In the genomic region with DNA sequence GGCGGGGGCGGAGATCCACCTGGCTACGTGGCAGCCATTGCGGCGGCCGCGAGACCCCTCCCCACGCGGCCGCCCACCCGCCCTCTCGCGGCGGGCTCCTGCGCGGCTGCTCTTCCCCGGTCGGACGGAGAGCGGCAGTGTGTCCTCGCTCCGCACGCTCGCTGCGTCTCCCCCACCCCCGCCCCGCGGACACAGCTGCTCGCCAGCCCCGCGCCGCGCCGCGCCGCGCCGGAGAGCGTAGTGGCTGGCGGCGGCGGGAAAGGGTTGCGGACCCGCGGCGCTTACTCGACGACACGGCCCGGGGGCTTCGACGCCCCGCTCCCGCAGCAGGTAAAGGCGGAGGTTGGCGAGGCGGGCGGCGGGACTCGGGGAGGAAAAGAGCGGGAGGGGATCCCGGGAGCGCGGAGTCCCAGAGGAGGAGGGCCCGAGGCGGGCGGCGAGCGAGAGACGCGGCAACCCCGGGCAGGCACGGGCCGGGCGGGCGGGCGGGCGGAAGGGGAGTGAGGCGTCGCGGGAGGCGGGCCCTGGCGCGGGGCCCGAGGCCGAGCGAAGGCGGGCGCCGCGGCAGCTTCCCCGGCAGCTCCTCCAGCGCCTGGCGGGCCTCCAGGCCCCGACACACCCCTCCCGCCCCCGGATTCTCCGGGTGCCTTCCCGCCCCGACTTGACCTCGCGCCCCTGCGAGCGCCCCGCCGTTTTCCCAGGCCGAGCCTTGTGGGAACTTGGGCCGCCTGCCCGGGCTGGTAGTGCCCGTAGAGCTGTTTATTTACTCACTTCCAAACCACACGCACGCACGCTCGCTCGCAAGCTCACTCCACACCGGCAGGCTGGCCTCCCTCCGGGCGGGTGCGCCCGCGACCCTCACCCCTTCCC, we compare ENCODE assay signal across 7 mouse cellular contexts. TPM values are rescaled to one million over a fixed set of nuclear protein-coding genes. Genes with fewer than 3 reads are reported as not detected.
DNase-seq lines count a peak whose midpoint lies in the region; ATAC-seq lines count a peak whose summit lies in the region.

No protein-coding gene starts in this region.

- under 1% methylated on average over 120 of the region's 121 CpGs for WGBS in embryonic facial prominence, embryonic 10.5 days
- under 1% methylated on average over 103 of the region's 121 CpGs for WGBS in limb, embryonic 10.5 days
- under 1% methylated on average over 97 of the region's 121 CpGs for WGBS in midbrain, embryonic 12.5 days

- peaks cover 11% of the 10 kb centered on the region for H3K4me1 ChIP-seq in embryonic facial prominence, embryonic 10.5 days
- peaks cover 4% of the 10 kb centered on the region for H3K4me1 ChIP-seq in limb, embryonic 10.5 days
- peaks cover 7% of the 10 kb centered on the region for H3K4me1 ChIP-seq in midbrain, embryonic 12.5 days

- peak; percentile 64 for ATAC-seq in granulocyte monocyte progenitor cell, adult 5-6 weeks (replicated peaks; ENCODE audit: poor library complexity, severe bottlenecking)
- peak; percentile 88 for ATAC-seq in midbrain, embryonic 12.5 days (ENCODE audit: low FRiP score, low read depth)

- H3K9me3 ChIP-seq in embryonic facial prominence, embryonic 10.5 days = no peaks in the 10 kb centered on the region
- H3K9me3 ChIP-seq in limb, embryonic 10.5 days (replicated peaks) = no peaks in the 10 kb centered on the region
- H3K9me3 ChIP-seq in midbrain, embryonic 12.5 days = no peaks in the 10 kb centered on the region

- peak overlapping the region; percentile 98 for H3K9ac ChIP-seq in midbrain, embryonic 12.5 days (replicated peaks)

- H3K27ac ChIP-seq in embryonic facial prominence, embryonic 10.5 days (replicated peaks) = peak overlapping the region; percentile 99
- H3K27ac ChIP-seq in limb, embryonic 10.5 days = peak overlapping the region; percentile 100
- H3K27ac ChIP-seq in midbrain, embryonic 12.5 days (replicated peaks) = peak overlapping the region; percentile 100

- peak overlapping the region; percentile 84 for H3K4me2 ChIP-seq in midbrain, embryonic 12.5 days (replicated peaks)

- peak; percentile 93 for DNase-seq in adrenal gland, postnatal 10 days
- DNase-seq in embryonic facial prominence, embryonic 10.5 days (ENCODE audit: low spot score) = peak; percentile 90
- DNase-seq in kidney, adult 11 months = peak; percentile 79
- peak; percentile 79 for DNase-seq in limb, embryonic 10.5 days (ENCODE audit: low spot score)
- peak; percentile 77 for DNase-seq in skeletal muscle tissue, adult 2 months (ENCODE audit: low read depth, low spot score)

- peaks cover 16% of the 10 kb centered on the region for H3K36me3 ChIP-seq in embryonic facial prominence, embryonic 10.5 days (replicated peaks)
- peaks cover 21% of the 10 kb centered on the region; the same call in 1 of the 2 replicates for H3K36me3 ChIP-seq in limb, embryonic 10.5 days
- no peaks in the 10 kb centered on the region for H3K36me3 ChIP-seq in midbrain, embryonic 12.5 days

- H3K4me3 ChIP-seq in embryonic facial prominence, embryonic 10.5 days = peak overlapping the region; percentile 83
- peak overlapping the region; percentile 95 for H3K4me3 ChIP-seq in limb, embryonic 10.5 days
- peak overlapping the region; percentile 72 for H3K4me3 ChIP-seq in midbrain, embryonic 12.5 days

- no peaks in the 10 kb centered on the region for H3K27me3 ChIP-seq in embryonic facial prominence, embryonic 10.5 days (replicated peaks; ENCODE audit: low read depth, poor library complexity, severe bottlenecking)
- no peaks in the 10 kb centered on the region for H3K27me3 ChIP-seq in limb, embryonic 10.5 days (ENCODE audit: low read depth, poor library complexity, severe bottlenecking)
- no peaks in the 10 kb centered on the region for H3K27me3 ChIP-seq in midbrain, embryonic 12.5 days

RNA-seq across cellular contexts. Expression of gene N4bp2, which starts 0.8 kb away (rescaled TPM):
- 10 to 100 TPM; 26.0 to 31.2 TPM for total RNA-seq in adrenal gland, postnatal 10 days (2021)
- 37.0 and 37.5 TPM in 2 replicates for polyA plus RNA-seq in embryonic facial prominence, embryonic 10.5 days (2016; fragmentation: Nextera tagmentation; extraction: Ambion mirVana)
- total RNA-seq in granulocyte monocyte progenitor cell, adult 5-6 weeks (2014; fragmentation: Nextera tagmentation) = 29.1 and 76.5 TPM in 2 replicates
- total RNA-seq in granulocyte monocyte progenitor cell, adult 5-6 weeks (2017) = 32.6 and 33.5 TPM in 2 replicates
- 33.3 and 39.8 TPM in 2 replicates for polyA plus RNA-seq in limb, embryonic 10.5 days (2016; fragmentation: Nextera tagmentation; extraction: Ambion mirVana)
- 34.5 and 38.8 TPM in 2 replicates for polyA plus RNA-seq in midbrain, embryonic 12.5 days (2016; fragmentation: Nextera tagmentation; extraction: Ambion mirVana)

Comparison
In these comparisons a context has a peak if more than half of its experiments do, and no peak if none do; other contexts are left out.
1. Peak in every context shown above with its lines: DNase-seq, ATAC-seq, H3K4me3 ChIP-seq and H3K27ac ChIP-seq.